Mouse (Mus musculus): ENCODE measurements around the gene Cyp46a1. TPM values are rescaled to one million over a fixed set of nuclear protein-coding genes. Genes with fewer than 3 reads are reported as not detected.

The Cyp46a1 gene
- polyA plus RNA-seq, 1 experiment from 2014 or later = 14.9 TPM

DNA sequence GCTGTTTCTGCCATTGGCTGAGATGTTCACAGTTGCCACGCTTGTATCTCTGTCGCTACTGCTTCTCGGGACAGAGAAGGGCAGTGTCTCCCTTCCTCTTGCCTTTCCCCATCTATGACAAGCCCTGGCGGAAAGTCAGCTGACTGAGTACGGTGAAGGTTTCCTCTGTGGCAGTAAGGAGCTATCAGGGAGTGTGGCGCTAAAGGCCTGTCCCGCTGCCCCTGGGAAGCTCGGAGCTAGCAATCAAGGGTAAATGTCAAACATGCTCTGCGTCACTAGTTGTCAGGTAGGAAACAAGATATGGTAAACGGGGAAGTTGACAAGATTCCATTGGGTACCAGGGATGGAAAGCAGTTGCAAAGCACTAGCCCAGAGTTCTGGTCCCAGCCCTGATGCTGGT is 18.4 kb upstream of the Cyp46a1 start:
- Histone ChIP-seq H3K27me3 (peaks cover 48% of the 10 kb centered on the region), H3K27ac (replicated peaks) (no peak overlapping the region), H3K4me1 (replicated peaks) (peaks cover 44% of the 10 kb centered on the region), H3K36me3 (no peaks in the 10 kb centered on the region), H3K9ac (no peak overlapping the region), H3K4me3 (no peak overlapping the region), H3K9me3 (no peaks in the 10 kb centered on the region), H3K4me2 (no peak overlapping the region)
- 50% methylated on average over 10 of the region's 10 CpGs for WGBS
- no peak for ATAC-seq (ENCODE audit: low read depth)

DNA sequence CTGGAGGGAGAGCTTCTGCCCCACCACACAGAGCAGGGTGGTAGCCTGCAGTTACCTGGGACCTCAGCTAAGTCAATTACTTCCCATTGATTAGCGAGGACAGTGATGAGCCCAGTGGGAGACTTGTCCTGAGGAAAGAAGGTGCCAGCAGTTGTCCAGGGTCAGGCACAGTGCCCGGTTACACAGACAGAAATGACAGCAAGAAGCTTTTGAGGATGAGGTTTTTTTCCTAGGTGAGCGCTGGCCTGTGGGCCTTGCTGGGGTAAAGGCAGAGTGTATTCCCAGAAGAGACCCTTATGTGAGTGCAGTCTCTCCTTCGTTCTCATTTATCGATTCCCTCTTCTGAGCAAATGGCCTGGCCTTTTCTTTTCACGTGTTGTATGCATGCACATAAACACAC is 17.5 kb upstream of the Cyp46a1 start:
- WGBS = 37% methylated on average over 6 of the region's 6 CpGs
- Histone ChIP-seq H3K4me3 (no peak overlapping the region), H3K27ac (replicated peaks) (no peak overlapping the region), H3K36me3 (no peaks in the 10 kb centered on the region), H3K9me3 (no peaks in the 10 kb centered on the region), H3K4me1 (replicated peaks) (peaks cover 52% of the 10 kb centered on the region), H3K27me3 (peaks cover 48% of the 10 kb centered on the region), H3K9ac (0 out of 2 replicates have a peak overlapping the region, but pooled peaks have one; percentile 47), H3K4me2 (no peak overlapping the region)
- no peak for ATAC-seq (ENCODE audit: low read depth)

DNA sequence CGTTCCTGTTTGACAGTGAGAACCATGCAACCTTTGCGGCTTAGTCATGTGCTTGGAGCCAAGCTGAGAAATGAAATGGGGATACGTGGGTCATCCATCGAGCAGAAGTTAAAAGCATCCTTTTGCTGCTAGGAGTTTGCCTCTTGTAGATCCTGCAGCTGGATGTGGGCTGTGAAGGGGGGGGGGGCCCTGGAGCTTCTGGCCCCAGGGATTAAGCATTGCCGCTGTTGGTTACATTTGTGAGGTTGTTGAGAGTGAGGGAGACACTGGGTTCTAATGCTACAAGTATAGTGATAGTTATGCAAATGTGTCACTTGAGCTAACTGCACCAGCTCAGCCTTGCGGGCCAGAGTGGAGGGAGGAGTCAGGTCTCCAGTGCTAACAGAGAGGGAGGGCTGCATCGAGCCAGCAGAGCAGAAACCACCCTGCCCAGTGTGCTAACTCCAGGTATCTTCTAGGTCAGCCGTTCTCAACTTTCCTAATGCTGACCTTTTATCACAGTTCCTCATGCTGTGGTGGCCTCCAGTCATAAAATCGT is 16.9 kb upstream of the Cyp46a1 start:
- Histone ChIP-seq H3K27ac (replicated peaks) (no peak overlapping the region), H3K9ac (0 out of 2 replicates have a peak overlapping the region, but pooled peaks have one; percentile 47), H3K4me1 (replicated peaks) (peaks cover 54% of the 10 kb centered on the region), H3K9me3 (no peaks in the 10 kb centered on the region), H3K4me3 (no peak overlapping the region), H3K36me3 (no peaks in the 10 kb centered on the region), H3K4me2 (no peak overlapping the region), H3K27me3 (peaks cover 48% of the 10 kb centered on the region)
- 4% methylated on average over 9 of the region's 9 CpGs for WGBS
- ATAC-seq (ENCODE audit: low read depth) = no peak

DNA sequence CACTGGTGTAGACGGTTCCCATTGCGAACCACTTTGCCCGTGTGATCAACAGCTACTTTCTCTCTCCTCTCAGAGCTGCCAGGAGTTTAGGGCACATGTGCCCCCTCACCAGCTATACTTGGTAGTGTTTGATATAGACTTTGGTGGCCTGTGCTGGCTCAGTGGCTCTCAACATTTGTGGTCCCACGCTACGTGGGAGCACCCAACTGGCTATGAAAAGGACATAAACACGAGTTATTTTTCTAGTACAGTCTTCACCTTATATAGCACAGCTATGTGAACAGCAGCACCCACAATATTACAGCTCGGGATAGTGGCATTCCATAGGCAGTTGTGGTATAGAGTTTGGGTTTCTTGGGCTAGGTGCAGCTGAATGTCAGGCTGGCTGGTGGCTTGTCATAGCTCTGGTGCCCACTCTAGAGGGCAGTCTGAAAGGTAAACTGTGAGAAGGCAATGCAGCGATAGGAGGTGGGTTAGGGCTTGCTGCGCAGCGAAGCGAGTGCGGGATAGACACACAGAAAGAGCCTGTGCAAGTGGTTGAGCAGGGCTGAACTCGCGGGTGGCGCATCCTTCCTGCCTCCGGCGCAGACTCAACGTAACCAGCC is 16.3 kb upstream of the Cyp46a1 start:
- Histone ChIP-seq H3K36me3 (no peaks in the 10 kb centered on the region), H3K4me2 (peak overlapping the region; percentile 42), H3K4me3 (peak overlapping the region; percentile 13; the same call in 1 of the 2 replicates), H3K9ac (no peak overlapping the region), H3K27me3 (peaks cover 48% of the 10 kb centered on the region), H3K4me1 (replicated peaks) (peaks cover 48% of the 10 kb centered on the region), H3K9me3 (no peaks in the 10 kb centered on the region), H3K27ac (replicated peaks) (no peak overlapping the region)
- 20% methylated on average over 18 of the region's 18 CpGs for WGBS
- ATAC-seq (ENCODE audit: low read depth) = no peak

DNA sequence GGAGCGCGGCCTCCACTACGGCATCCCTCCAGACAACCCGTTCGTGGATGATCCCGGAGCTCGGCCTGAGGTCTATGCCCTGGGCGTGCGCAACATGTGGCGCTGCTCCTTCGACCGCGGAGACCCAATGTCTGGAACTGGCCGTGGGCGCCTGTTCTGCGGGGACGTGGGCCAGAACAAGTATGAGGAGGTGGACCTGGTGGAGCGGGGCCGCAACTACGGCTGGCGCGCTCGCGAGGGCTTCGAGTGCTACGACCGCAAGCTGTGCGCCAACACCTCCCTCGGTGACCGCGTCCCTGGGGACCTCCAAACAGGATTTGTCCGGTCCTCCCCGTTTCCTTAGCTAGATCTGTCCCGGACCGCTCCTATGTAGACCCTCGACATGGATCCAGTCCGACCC is 15.7 kb upstream of the Cyp46a1 start:
- no peak overlapping the region for H3K27ac ChIP-seq (replicated peaks)
- peak overlapping the region; percentile 13; the same call in 1 of the 2 replicates for H3K4me3 ChIP-seq
- H3K27me3 ChIP-seq = peaks cover 48% of the 10 kb centered on the region
- ATAC-seq (ENCODE audit: low read depth) = no peak
- WGBS = 21% methylated on average over 37 of the region's 37 CpGs
- peak overlapping the region; percentile 42 for H3K4me2 ChIP-seq
- no peaks in the 10 kb centered on the region for H3K9me3 ChIP-seq
- no peaks in the 10 kb centered on the region for H3K36me3 ChIP-seq
- peaks cover 47% of the 10 kb centered on the region for H3K4me1 ChIP-seq (replicated peaks)
- H3K9ac ChIP-seq = no peak overlapping the region

DNA sequence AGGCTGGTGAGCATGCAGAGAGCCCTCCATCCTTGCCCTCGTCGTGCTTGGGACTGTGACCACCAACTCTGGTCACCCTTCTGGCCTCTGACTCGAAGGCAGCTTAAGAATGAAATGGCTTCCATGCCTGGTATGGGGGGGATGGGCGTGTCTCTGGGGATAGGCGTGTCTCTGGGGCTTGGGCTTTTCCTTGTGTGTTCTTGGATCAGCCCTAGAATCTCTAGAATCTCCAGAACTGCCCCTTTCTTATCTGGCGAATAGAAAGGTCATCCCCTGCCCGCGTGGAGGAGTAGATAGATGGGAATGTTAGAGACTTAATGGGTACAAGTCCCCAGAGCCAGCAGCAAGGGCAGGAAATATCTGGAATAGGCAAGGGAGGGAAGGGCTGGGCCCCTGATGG is 14.1 kb upstream of the Cyp46a1 start:
- H3K4me1 ChIP-seq (replicated peaks) = peaks cover 47% of the 10 kb centered on the region
- H3K27ac ChIP-seq (replicated peaks) = peak overlapping the region; percentile 52
- H3K4me2 ChIP-seq = no peak overlapping the region
- no peak overlapping the region for H3K9ac ChIP-seq
- H3K4me3 ChIP-seq = no peak overlapping the region
- ATAC-seq (ENCODE audit: low read depth) = no peak
- peaks cover 48% of the 10 kb centered on the region for H3K27me3 ChIP-seq
- H3K36me3 ChIP-seq = no peaks in the 10 kb centered on the region
- H3K9me3 ChIP-seq = no peaks in the 10 kb centered on the region
- WGBS = 7% methylated on average over 8 of the region's 8 CpGs

DNA sequence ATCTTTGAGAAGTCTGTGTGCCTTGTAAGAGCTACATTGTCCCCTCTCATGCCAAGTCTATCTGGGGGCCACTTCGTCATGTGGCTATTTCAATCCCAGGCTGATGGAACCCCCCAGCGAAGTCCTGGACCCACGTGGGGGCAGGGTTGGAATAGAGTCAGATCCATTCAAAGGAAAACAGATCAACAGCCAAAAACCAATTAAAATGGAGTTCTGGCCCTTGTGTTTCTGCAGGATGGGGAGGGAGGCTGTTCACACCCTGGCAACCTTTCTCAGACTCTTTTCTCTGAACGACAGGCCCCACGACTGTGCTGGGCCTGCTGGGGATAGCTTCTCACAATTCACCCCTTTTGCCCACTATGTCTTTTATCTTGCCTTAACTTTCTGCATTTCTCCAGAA is 7.8 kb upstream of the Cyp46a1 start:
- Histone ChIP-seq H3K4me1 (replicated peaks) (peaks cover 29% of the 10 kb centered on the region), H3K9me3 (no peaks in the 10 kb centered on the region), H3K4me3 (no peak overlapping the region), H3K27ac (replicated peaks) (no peak overlapping the region), H3K27me3 (peaks cover 44% of the 10 kb centered on the region), H3K4me2 (no peak overlapping the region), H3K9ac (no peak overlapping the region), H3K36me3 (no peaks in the 10 kb centered on the region)
- WGBS = 51% methylated on average over 5 of the region's 5 CpGs
- no peak for ATAC-seq (ENCODE audit: low read depth)

DNA sequence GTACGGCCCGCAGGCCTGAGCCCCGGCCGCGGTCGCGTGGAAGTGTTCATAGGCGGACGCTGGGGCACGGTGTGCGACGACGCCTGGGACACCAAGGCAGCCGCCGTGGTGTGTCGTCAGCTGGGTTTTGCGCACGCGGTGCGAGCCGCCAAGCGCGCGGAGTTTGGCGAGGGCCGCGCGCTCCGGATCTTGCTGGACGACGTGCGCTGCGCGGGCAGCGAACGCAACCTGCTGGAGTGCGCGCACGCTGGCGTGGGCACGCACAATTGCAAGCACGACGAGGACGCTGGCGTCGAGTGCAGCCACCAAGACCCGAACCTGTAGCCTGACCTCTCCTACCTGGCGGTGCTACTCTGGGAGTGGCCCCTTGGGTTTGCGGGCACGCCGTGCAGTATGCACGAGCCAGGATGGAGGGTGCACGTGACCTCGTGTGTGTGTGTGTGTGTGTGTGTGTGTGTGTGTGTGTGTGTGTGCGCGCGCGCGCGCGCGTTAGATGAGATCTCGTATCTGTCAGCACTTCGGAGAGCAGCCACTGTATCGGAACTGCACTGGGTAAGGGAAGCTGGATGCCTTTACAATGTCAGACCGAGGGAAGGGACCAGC is 6.2 kb upstream of the Cyp46a1 start:
- Histone ChIP-seq H3K4me2 (peak overlapping the region; percentile 64), H3K9ac (peak overlapping the region; percentile 62), H3K27me3 (peaks cover 44% of the 10 kb centered on the region), H3K4me3 (peak overlapping the region; percentile 42), H3K4me1 (replicated peaks) (peaks cover 27% of the 10 kb centered on the region), H3K9me3 (no peaks in the 10 kb centered on the region), H3K27ac (replicated peaks) (no peak overlapping the region), H3K36me3 (no peaks in the 10 kb centered on the region)
- WGBS = 2% methylated on average over 66 of the region's 66 CpGs
- ATAC-seq (ENCODE audit: low read depth) = peak; percentile 68

DNA sequence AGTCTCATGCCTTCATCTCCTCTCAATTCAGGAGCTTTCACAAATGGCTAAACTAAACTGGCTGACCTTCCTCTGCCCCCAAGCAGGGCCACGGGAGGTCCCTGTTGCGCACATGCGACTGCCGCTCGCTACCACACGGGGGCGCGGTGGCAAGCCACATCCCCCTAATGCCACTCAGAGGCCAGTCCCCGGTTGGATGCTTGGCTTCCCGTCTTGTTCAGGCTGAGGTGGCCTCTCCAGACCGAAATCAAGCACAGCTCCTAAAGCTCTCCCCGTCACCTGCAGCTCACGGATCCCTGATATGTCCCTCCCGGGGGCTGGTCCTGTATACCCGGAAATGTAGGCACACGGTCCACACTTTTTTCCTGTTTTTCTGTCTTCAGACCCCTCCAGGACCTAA is 1.1 kb upstream of the Cyp46a1 start:
- peak overlapping the region; percentile 96 for H3K4me2 ChIP-seq
- H3K27ac ChIP-seq (replicated peaks) = peak overlapping the region; percentile 19; the same call in 1 of the 2 replicates
- H3K9ac ChIP-seq = peak overlapping the region; percentile 22; the same call in 1 of the 2 replicates
- H3K4me1 ChIP-seq (replicated peaks) = peaks cover 31% of the 10 kb centered on the region
- H3K27me3 ChIP-seq = peaks cover 31% of the 10 kb centered on the region
- under 1% methylated on average over 16 of the region's 16 CpGs for WGBS
- H3K36me3 ChIP-seq = no peaks in the 10 kb centered on the region
- peak overlapping the region; percentile 66 for H3K4me3 ChIP-seq
- peak; percentile 29 for ATAC-seq (ENCODE audit: low read depth)
- no peaks in the 10 kb centered on the region for H3K9me3 ChIP-seq

DNA sequence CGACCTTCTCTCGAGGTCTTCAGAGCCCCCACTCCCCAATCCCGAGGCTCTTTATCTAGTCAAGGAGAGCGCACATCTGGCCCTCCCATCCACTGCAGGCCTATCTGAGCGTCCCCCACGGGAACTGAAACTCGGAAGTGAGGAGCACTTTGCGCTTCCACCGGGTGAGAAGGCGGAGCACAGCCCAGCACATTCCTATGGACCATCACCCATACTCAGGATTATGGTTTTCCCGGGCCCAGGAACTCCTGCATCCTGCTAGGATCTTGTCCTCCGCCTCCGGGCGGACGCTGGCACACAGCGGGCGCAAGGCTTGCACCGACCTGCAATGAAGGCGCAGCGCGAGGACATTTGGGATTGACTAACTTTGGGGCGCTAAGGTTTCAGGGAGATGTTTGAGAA is 699 bp upstream of the Cyp46a1 start:
- Histone ChIP-seq H3K4me3 (peak overlapping the region; percentile 66), H3K36me3 (no peaks in the 10 kb centered on the region), H3K4me2 (peak overlapping the region; percentile 96), H3K4me1 (replicated peaks) (peaks cover 27% of the 10 kb centered on the region), H3K27ac (replicated peaks) (peak overlapping the region; percentile 19; the same call in 1 of the 2 replicates), H3K27me3 (peaks cover 28% of the 10 kb centered on the region), H3K9me3 (no peaks in the 10 kb centered on the region), H3K9ac (peak overlapping the region; percentile 22; the same call in 1 of the 2 replicates)
- ATAC-seq (ENCODE audit: low read depth) = peak; percentile 33
- 1% methylated on average over 22 of the region's 22 CpGs for WGBS

DNA sequence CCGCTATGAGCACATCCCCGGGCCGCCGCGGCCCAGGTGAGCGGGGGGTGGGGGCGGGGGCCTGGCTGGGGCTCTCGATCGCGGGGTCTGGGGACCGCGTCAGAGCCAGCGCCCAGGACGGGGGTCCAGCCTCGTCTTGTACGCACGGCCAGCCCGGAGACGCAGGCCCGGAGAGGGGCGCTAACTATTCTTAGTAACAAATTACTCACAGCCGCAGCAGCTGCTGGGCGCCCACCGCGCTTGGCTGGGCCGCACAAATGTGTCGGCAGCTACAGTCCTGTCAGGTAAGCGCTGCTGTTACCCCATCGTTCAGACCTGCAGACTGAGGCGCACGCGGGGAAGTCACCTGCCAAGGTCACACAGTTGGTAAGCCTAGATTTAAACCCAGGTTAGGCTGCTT is 348 bp downstream of the Cyp46a1 start:
- Histone ChIP-seq H3K27me3 (peaks cover 18% of the 10 kb centered on the region), H3K27ac (replicated peaks) (peak overlapping the region; percentile 73), H3K9me3 (no peaks in the 10 kb centered on the region), H3K4me3 (peak overlapping the region; percentile 66), H3K9ac (peak overlapping the region; percentile 83), H3K4me2 (peak overlapping the region; percentile 96), H3K4me1 (replicated peaks) (peaks cover 28% of the 10 kb centered on the region), H3K36me3 (no peaks in the 10 kb centered on the region)
- no peak; the same call in none of the 2 replicates for ATAC-seq (ENCODE audit: low read depth)
- under 1% methylated on average over 31 of the region's 32 CpGs for WGBS

DNA sequence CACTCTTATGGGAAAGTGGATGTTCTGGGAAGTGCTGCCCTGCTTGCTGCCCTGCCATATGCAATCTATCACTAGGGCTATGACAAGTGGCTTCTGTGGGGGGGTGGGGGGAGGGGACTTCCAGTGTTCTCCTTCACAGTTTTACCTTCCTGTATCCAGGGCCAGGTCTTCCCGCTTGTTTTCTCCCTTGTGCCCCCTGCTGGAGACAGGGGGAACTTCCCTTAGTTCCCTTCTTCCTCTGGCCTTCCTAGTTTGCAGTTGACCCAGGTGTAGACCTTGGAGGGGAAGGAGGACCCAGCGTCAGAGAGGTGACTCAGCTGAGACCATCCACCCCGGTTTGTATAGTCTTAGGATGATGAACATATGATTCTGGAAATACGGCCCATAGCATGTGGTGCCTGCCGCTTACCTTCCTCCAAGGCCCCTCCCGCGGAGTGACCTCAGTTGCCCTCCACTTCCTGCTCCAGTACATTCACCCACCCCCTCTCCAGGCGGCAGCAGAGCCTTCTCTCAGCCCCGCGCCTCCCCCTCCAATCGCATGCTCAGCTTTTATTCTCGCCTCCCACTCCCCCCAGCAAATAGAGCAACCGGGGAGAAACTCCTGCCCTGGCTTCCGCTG is 4.5 kb downstream of the Cyp46a1 start:
- no peak overlapping the region for H3K4me2 ChIP-seq
- 29% methylated on average over 14 of the region's 14 CpGs for whole genome bisulfite sequencing
- no peak overlapping the region for H3K4me3 ChIP-seq
- peaks cover 14% of the 10 kb centered on the region for H3K4me1 ChIP-seq (replicated peaks)
- no peak overlapping the region for H3K9ac ChIP-seq
- H3K27ac ChIP-seq (replicated peaks) = no peak overlapping the region
- no peaks in the 10 kb centered on the region for H3K36me3 ChIP-seq
- H3K27me3 ChIP-seq = peaks cover 10% of the 10 kb centered on the region; the same call in 1 of the 2 replicates
- H3K9me3 ChIP-seq = no peaks in the 10 kb centered on the region
- ATAC-seq (ENCODE audit: low read depth) = no peak

Data from neural tube, embryonic 13.5 days (tissue).